Mouse (Mus musculus) CH12.LX (cell line): ENCODE results near the gene Ccnb1.

Experiments
- CTCF ChIP-seq, 2 experiments: IDR thresholded peaks in 1 of 2; conservative IDR thresholded peaks in 1 of 2; 2 replicates each; pipeline ENCODE4 v1.5.1; 2011 to 2012; ENCODE audit warnings: low read depth in 2 of 2, low read length in 2 of 2, improper control_type of control experiment in 1 of 2, inconsistent platforms in 1 of 2, mild to moderate bottlenecking in 1 of 2, moderate library complexity in 1 of 2
- E2F4 ChIP-seq: IDR thresholded peaks from 2 replicates; pipeline ENCODE4 v1.6.1; 2011; ENCODE audit warnings: low read depth, low read length, improper control_type of control experiment; ENCODE audit not compliant: insufficient replicate concordance
- EP300 ChIP-seq: IDR thresholded peaks from 2 replicates; pipeline ENCODE4 v1.6.1; 2011; ENCODE audit warnings: low read length, improper control_type of control experiment
- GABPA ChIP-seq: IDR thresholded peaks from 2 replicates; pipeline ENCODE4 v1.6.1; 2012; ENCODE audit warnings: low read depth, low read length, improper control_type of control experiment, inconsistent platforms; ENCODE audit not compliant: insufficient replicate concordance
- MAFK ChIP-seq: IDR thresholded peaks from 2 replicates; pipeline ENCODE4 v1.6.1; 2011; ENCODE audit warnings: low read length, improper control_type of control experiment; ENCODE audit not compliant: insufficient replicate concordance
- MAX ChIP-seq: IDR thresholded peaks from 2 replicates; pipeline ENCODE4 v1.6.1; 2011; ENCODE audit warnings: low read length, improper control_type of control experiment
- POLR2A ChIP-seq: IDR thresholded peaks from 2 replicates; pipeline ENCODE4 v1.6.1; 2011; ENCODE audit warnings: low read depth, mild to moderate bottlenecking, improper control_type of control experiment, low read length
- POLR2AphosphoS2 ChIP-seq: IDR thresholded peaks from 2 replicates; pipeline ENCODE4 v1.6.1; 2011; ENCODE audit warnings: low read depth, low read length, improper control_type of control experiment
- RCOR1 ChIP-seq: conservative IDR thresholded peaks from 2 replicates; pipeline ENCODE4 v1.6.1; 2012; ENCODE audit warnings: low read depth, mild to moderate bottlenecking, inconsistent platforms, low read length, improper control_type of control experiment
- USF2 ChIP-seq: conservative IDR thresholded peaks from 2 replicates; pipeline ENCODE4 v1.6.1; 2011; ENCODE audit warnings: low read depth, low read length, improper control_type of control experiment
- ZC3H11A ChIP-seq: IDR thresholded peaks from 2 replicates; pipeline ENCODE4 v1.6.1; 2012; ENCODE audit warnings: low read depth, mild to moderate bottlenecking, inconsistent platforms, low read length, improper control_type of control experiment
- ZNF384 ChIP-seq: IDR thresholded peaks from 2 replicates; pipeline ENCODE4 v1.6.1; 2012; ENCODE audit warnings: low read depth, low read length, improper control_type of control experiment, inconsistent platforms

- TF ChIP-seq MAFK (no peak), POLR2AphosphoS2 (no peak), POLR2A (no peak), GABPA (no peak), USF2 (no peak), CTCF (conservative IDR thresholded peaks at IDR 0.05 in 1 of 2, IDR thresholded peaks at IDR 0.05 in 1 of 2; ENCODE audit: low read depth in 2 of 2, low read length in 2 of 2) (no peak), ZNF384 (no peak), MAX (no peak), E2F4 (no peak), EP300 (no peak), RCOR1 (no peak), ZC3H11A (no peak)
These were observed 28.1 kb upstream of the Ccnb1 start for GRCm38 (mm10) chr13:100814451-100814850.
